Mouse (Mus musculus): ENCODE measurements at regions not wholly inside any gene's neighbourhood (a gene's known extent, or its start where the extent isn't known, plus 50 kb on each side); places are given as distances from the start of the nearest gene placed in this dataset.

- WGBS = 43% methylated on average over 4 of the region's 4 CpGs
- Histone ChIP-seq H3K9ac (peak overlapping the region; percentile 65; the same call in 1 of the 2 replicates), H3K36me3 (no peaks in the 10 kb centered on the region), H3K4me2 (peak overlapping the region; percentile 94), H3K4me3 (peak overlapping the region; percentile 49), H3K27me3 (peaks cover 8% of the 10 kb centered on the region; the same call in 1 of the 2 replicates), H3K4me1 (0 out of 2 replicates have a peak, but pooled peaks cover 7% of the 10 kb centered on the region), H3K27ac (no peak overlapping the region), H3K9me3 (no peaks in the 10 kb centered on the region)
- ATAC-seq (ENCODE audit: insufficient number of reproducible peaks, insufficient read depth, low FRiP score, low TSS enrichment, low read depth) = no peak
These were observed 65.4 kb upstream of the Akt3 start for GRCm38 (mm10) chr1:177323366-177323765.

DNA sequence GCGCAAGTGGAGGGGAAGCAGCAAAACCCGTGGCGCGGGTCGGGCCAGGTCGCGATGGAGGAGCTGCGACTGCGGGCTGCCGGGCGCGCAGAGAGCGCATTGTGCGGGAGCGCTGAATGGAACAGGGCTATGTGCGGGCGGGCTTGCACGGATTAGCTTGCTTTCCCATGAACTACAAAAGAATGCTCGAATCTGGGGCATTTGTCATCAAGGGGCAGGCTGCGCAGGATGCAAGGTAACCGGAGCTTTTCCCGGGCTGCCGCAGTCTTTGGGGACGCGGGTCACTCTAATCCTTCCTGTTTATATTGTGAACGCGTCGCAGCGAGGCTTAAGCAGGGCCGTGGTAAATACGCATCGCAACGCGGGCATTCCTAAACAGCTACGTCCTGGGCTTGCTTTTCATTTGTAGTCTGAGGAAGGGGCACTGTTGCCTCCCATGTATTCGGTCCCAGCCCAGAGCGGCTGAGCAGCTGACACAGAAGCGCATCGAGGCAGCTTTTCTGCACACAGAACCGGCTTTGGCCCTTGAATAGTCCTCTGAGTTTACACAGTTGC is 64.8 kb upstream of the Akt3 start:
- 0 out of 2 replicates have a peak, but pooled peaks have one; percentile 43 for ATAC-seq (ENCODE audit: insufficient number of reproducible peaks, insufficient read depth, low FRiP score, low TSS enrichment, low read depth)
- under 1% methylated on average over 40 of the region's 40 CpGs for WGBS
- Histone ChIP-seq H3K9ac (peak overlapping the region; percentile 65), H3K4me1 (0 out of 2 replicates have a peak, but pooled peaks cover 7% of the 10 kb centered on the region), H3K36me3 (no peaks in the 10 kb centered on the region), H3K4me3 (peak overlapping the region; percentile 49), H3K9me3 (no peaks in the 10 kb centered on the region), H3K27me3 (peaks cover 8% of the 10 kb centered on the region; the same call in 1 of the 2 replicates), H3K27ac (no peak overlapping the region), H3K4me2 (peak overlapping the region; percentile 94)

GRCm38 (mm10) chr1:177322307-177322685 is 64.3 kb upstream of the Akt3 start:
- Histone ChIP-seq H3K27ac (no peak overlapping the region), H3K4me3 (peak overlapping the region; percentile 49), H3K36me3 (no peaks in the 10 kb centered on the region), H3K9me3 (no peaks in the 10 kb centered on the region), H3K4me1 (0 out of 2 replicates have a peak, but pooled peaks cover 7% of the 10 kb centered on the region), H3K27me3 (peaks cover 8% of the 10 kb centered on the region; the same call in 1 of the 2 replicates), H3K9ac (peak overlapping the region; percentile 65), H3K4me2 (peak overlapping the region; percentile 94)
- ATAC-seq (ENCODE audit: insufficient number of reproducible peaks, insufficient read depth, low FRiP score, low TSS enrichment, low read depth) = no peak
- WGBS = 5% methylated on average over 6 of the region's 6 CpGs

DNA sequence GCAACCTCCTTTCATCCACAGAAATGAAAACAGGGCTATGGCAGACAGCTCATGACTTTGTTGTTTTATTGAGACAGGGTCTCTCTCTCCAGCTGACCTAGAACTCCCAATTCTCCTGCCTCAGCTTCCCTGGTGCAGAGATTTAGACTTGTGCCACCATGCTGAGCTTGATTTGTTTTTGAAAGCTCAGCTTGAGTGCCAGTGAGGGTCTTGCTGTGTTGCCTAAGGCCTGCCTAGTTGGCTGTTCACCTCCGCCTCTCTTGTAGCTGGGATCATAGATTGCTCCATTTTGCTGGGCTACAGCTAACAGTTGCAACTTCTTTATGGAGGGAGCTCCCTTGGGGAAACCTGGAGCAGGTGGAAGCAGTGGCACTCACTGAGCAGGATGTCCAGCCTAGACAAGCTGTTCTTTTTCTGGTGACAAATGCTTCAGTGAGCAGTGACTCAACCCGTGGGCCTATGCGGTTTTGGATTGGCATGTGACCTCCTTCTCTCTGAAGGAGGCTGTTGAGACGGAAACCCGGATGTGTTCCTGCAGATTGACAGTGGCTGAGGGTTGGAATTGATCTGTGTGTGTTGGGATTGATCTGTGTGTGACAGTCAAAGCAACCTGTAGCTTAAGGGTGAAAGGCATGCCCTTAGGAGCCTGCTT is 63.8 kb upstream of the Akt3 start:
- 0 out of 2 replicates have a peak, but pooled peaks cover 7% of the 10 kb centered on the region for H3K4me1 ChIP-seq
- H3K27me3 ChIP-seq = peaks cover 8% of the 10 kb centered on the region; the same call in 1 of the 2 replicates
- H3K4me2 ChIP-seq = peak overlapping the region; percentile 94
- H3K4me3 ChIP-seq = no peak overlapping the region
- no peak overlapping the region for H3K9ac ChIP-seq
- H3K36me3 ChIP-seq = no peaks in the 10 kb centered on the region
- H3K27ac ChIP-seq = no peak overlapping the region
- no peaks in the 10 kb centered on the region for H3K9me3 ChIP-seq
- ATAC-seq (ENCODE audit: insufficient number of reproducible peaks, insufficient read depth, low FRiP score, low TSS enrichment, low read depth) = no peak
- 37% methylated on average over 5 of the region's 5 CpGs for WGBS

DNA sequence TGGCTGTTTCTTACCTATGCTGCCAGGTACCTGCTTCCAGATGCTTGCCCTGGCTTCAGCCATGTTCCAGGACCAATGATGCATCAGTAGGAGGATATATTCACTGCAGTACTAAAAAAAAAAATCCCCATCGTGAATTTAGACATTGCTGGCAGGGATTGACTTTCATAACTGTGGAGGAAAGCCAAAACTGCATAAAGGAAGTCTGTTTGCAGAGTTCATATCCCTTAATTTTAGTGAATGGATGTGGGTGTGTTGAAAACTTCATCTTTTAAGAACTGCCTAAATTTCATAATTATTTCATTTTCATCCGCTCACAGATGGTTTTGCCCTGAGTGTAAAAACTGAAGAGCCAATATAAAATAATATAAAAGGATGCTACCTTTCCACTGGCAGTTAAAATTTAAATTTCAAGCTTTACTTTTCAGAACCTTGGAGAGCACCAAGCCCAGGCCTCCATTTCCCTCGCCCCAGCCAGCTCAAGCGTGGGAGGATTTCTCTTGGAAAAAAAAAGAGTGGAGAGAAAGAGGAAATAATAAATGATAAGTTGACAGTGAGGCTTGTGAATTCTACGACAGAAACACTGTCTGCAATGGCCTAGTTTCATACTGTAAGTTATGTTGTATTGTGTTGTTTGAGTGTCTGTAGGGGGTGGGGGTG is 50.3 kb upstream of the Akt3 start:
- no peaks in the 10 kb centered on the region for H3K36me3 ChIP-seq
- no peak overlapping the region for H3K4me2 ChIP-seq
- H3K9me3 ChIP-seq = no peaks in the 10 kb centered on the region
- no peak overlapping the region for H3K9ac ChIP-seq
- no peaks in the 10 kb centered on the region for H3K27me3 ChIP-seq
- WGBS = 20% methylated on average over 5 of the region's 5 CpGs
- H3K4me3 ChIP-seq = no peak overlapping the region
- no peaks in the 10 kb centered on the region for H3K4me1 ChIP-seq
- no peak overlapping the region for H3K27ac ChIP-seq
- ATAC-seq (ENCODE audit: insufficient number of reproducible peaks, insufficient read depth, low FRiP score, low TSS enrichment, low read depth) = no peak
